Mouse (Mus musculus) lung, postnatal 0 days (tissue): Measurements from ENCODE around the gene Sec16a.

ENCODE experiments used
- CTCF ChIP-seq: IDR thresholded peaks from 2 replicates; pipeline ENCODE4 v1.5.1; 2016; ENCODE audit warnings: antibody characterized with exemption, mild to moderate bottlenecking
- EP300 ChIP-seq: IDR thresholded peaks from 2 replicates; pipeline ENCODE4 v1.6.1; 2016; ENCODE audit warnings: antibody characterized with exemption, mild to moderate bottlenecking, control low read depth

DNA sequence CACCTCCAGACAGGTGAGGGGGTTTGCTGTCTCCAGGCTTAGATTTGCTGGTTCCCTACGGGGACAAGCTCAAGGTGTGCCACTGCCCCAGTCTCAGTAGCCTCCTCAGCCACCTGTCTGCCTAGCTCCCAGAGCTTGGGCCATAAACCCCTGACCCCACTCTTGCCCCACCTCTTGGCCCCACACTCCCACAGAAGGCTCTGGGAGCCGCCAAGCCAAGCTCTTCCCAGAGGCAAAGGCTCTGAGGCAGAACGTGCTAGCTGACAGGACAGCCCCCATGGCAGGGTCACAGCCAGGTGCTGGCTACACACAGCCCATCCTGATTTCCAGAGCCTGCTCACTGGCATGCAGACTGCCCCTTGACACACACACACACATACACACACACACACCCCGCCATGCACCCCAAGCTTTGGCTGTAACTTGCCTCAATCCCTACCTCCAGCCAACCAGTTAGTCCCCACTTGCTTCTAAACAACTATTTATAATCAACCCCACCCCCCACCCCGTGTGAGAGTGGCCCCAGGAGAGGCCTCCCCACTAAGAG is 41.3 kb upstream of the Sec16a start:
- no peak for TF ChIP-seq EP300
- TF ChIP-seq CTCF = no peak
